Mouse (Mus musculus): ENCODE data around the gene Pla2g1b.

DNA sequence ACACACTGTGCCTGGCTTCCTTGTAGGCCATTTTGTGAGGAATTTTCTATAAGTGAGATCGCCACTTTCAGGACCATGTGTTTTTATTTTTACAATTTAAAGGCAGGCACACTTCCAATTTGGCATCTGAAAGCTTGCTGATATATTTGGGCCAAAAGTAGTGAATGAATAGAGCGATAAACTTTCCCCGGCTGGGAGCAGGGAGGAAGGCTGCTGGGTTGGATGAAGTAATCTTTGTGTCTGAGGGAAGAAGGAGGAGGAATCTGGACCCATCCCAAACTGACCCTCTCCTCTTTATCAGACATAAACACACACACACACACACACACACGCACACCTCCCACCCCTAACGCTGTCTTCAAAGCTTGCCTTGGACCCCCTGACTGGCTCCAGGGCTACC is 27.4 kb downstream of the Pla2g1b start:
- TF ChIP-seq CTCF (IDR thresholded peaks at IDR 0.05; ENCODE audit: low read depth) (no peak), EP300 (optimal IDR thresholded peaks at IDR 0.05) (no peak)

Data from stomach, postnatal 0 days (tissue).